Mouse (Mus musculus): ENCODE data around the gene Swap70. TPM values are rescaled to one million over a fixed set of nuclear protein-coding genes. Genes with fewer than 3 reads are reported as not detected.

Gene Swap70
- total RNA-seq, 2 experiments from 2014 or later = 36.6 to 67.0 TPM

DNA sequence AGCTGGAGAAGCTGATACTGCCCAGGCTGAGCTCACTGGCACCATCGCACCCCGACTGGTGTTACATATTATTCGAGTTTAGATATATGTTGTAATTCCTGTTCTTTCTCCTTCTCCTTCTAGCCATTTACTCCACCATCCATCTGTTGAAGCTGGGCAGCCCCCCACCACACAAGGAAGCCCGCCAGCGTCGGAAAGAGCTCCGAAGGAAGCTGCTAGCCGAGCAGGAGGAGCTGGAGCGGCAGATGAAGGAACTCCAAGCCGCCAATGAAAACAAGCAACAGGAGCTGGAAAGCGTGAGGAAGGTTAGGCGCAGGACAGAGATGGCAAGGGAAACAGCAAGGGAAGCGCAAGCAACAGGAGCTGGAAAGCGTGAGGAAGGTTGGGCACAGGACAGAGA lies 48.3 kb downstream of the Swap70 start:
- ATAC-seq (replicated peaks; ENCODE audit: poor library complexity) = no peak

DNA sequence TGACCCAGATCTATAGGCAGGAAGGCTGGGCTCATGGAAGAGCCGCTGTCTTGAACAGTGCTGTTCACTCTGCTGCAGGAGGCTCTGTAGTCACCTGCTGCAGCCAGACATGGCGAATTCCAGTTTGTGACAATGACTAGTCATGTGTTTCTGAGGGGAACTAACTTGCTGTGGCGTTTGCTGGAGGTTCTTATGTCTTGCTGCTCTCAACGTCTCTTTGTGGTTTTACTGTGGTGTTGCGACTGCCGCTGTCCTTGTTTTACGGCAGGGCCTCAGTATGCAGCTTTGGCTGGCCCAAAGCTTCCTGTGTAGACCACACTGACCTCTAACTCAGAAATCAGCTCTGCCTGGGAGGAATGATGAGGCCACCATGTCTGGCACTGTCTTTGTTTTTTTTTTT lies 48.9 kb downstream of the Swap70 start:
- ATAC-seq (replicated peaks; ENCODE audit: poor library complexity) = peak; percentile 79

GRCm38 (mm10) chr7:110271814-110272213 lies 50.3 kb downstream of the Swap70 start:
- no peak for ATAC-seq (replicated peaks; ENCODE audit: poor library complexity)

DNA sequence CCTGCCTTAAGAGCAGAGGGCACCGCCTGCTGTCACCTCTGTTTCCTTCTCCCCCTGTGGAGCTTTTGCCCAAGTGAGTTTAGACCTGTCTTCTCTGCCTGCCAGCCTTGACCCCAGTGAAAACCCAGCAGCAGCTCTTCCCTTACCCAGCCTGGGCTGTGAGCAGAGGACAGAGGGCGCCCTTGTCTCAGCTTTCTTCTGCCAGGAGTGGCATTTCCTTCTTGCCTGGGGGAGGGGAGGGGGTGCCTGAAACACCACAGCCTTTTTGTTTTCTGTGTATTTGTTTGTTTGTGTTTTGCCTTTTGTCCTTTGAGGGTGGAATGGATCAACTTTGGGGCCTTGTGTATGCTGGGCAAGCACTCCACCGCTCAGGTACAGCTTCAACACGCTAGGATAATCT lies 50.9 kb downstream of the Swap70 start:
- ATAC-seq (replicated peaks; ENCODE audit: poor library complexity) = no peak

GRCm38 (mm10) chr7:110277734-110278245 lies 56.3 kb downstream of the Swap70 start:
- no peak for ATAC-seq (replicated peaks; ENCODE audit: poor library complexity)

GRCm38 (mm10) chr7:110279183-110279582 lies 57.7 kb downstream of the Swap70 start:
- no peak for ATAC-seq (replicated peaks; ENCODE audit: poor library complexity)

- ATAC-seq (replicated peaks; ENCODE audit: poor library complexity) = no peak
Observed at GRCm38 (mm10) chr7:110281435-110282256, 60.1 kb downstream of the Swap70 start.

DNA sequence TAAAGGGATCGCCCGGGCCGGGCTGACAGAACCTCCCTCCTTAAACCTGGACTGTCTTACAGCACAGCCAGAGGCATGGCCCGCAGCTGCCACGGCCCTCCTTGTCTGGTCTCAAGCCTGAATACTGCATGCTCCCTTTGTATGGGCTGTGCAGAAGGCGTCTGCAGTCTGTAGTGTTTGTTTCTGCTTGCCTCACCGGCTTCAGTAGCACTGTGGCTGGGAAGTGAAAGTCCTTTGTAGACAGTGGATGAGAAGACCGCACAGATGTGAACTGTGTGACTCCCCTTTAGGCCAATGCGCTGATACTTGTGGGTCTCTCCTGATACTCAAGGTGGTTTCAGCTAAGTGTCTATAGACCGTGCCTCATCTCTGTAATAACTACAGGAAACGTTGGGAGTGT lies 61.3 kb downstream of the Swap70 start:
- ATAC-seq (replicated peaks; ENCODE audit: poor library complexity) = peak; percentile 17; the same call in 1 of the 2 replicates

DNA sequence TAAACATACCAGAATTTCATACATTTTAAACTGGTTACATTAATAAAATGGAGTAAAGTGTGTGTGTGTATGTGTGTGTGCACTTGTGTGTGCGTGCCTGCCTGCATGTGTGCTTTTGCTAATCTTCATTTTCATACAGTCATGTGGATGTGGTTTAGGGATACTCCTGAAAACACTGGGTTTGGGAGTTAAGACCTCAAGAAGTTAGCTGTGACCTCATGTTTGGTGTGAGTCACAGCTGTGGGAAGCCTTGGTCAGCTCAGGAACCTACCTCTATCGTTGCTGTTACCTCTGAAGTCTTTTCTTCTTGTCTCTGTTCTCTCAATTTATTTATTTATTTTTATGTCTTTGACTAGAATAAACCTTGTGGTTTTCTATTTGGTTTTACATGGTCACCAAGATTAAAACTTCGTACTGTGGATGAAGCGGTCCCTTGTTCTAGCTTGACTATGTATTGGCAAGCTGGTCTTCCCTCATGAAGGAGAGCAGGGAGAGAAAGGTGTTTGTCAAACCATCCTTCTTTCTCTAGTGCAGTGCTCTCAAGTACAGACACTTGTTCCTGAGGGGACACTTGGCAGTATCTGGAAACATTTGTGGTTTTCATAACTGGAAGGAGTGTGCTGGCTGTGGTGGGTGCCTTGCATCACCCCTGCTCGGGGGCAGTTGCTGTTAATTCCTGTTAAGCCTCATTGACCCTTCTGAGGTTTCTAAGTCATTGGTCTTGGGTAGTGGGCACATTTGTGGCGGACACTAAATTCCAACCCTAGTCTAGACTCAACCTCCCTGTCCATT lies 62.2 kb downstream of the Swap70 start:
- peak; percentile 66 for ATAC-seq (replicated peaks; ENCODE audit: poor library complexity)

GRCm38 (mm10) chr7:110285076-110285848 lies 63.8 kb downstream of the Swap70 start:
- no peak for ATAC-seq (replicated peaks; ENCODE audit: poor library complexity)

DNA sequence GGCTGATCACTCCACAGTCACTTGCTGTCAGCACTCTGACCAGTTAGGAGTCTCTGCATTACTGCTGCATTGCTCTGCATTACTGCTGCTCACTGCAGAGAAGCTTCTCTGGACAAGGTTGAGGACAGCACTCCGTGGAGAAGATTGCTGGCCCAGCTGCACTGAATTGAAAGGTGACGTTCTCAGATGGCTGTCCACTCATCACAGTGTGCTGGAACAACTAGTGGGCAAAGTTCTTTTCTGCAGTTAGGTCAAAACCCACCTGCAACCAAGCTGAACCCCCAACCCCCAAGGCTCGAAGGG lies 64.3 kb downstream of the Swap70 start:
- no peak for ATAC-seq (replicated peaks; ENCODE audit: poor library complexity)

- no peak for ATAC-seq (replicated peaks; ENCODE audit: poor library complexity)
Observed at GRCm38 (mm10) chr7:110286198-110286732, 64.8 kb downstream of the Swap70 start.

DNA sequence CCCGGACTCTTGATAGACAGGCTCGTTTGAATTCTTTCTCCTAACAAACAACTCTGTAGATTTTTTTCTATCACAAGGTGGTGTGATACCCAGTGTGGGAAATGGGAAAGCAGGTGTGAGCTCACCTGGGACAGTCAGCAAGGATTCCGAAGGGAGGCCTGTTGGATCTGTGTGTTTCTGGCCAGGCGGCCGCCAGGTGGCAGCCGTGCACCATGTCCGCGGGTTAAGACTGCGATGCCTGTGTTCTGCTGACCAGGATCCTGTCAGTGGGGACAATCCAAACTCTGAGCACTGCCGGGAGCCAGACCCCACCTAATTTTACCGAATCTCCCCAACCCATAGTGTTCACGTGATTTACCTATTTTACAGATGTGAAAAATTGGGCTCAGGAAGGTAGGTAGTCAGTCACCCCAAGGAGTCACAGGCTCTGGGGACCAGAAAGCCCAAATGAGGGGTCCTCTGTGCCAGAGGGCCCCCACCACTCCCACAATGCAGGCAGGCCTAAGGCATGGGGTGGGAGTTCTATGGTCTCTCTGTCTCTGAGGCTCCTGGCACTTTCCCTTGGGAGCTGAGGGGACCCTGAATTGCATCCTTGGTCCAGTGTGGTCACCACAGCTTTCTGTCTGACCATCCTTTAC lies 65.4 kb downstream of the Swap70 start:
- ATAC-seq (replicated peaks; ENCODE audit: poor library complexity) = peak; percentile 79

DNA sequence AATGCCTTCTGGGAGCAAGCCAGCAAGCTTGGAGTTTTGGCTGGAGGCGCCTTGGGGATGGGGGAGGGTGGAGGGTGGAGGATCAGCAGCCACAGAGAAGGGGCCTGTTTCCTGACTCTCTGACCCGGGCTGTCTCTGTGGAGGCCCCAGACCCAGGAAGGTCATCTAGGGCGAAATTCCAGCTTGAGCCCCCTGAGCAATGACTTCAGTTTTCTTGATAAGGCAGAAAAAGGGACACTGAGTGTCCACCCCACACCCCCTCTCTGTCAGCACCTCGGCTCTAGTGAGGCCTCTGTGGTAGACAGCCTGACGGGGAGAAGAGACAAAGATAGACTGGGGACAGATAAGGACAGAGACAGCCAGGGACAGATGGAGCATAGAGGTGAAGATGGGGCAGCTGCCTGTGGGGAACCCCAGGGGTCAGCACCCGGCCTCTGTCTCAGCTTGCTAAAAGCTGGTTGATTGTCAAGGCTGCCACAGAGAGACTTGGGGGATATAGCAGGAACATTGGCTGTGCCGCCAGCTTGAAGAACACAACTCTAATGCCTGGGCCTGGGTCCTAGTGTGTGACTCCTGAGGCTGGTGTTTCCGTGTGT lies 66.1 kb downstream of the Swap70 start:
- no peak for ATAC-seq (replicated peaks; ENCODE audit: poor library complexity)

DNA sequence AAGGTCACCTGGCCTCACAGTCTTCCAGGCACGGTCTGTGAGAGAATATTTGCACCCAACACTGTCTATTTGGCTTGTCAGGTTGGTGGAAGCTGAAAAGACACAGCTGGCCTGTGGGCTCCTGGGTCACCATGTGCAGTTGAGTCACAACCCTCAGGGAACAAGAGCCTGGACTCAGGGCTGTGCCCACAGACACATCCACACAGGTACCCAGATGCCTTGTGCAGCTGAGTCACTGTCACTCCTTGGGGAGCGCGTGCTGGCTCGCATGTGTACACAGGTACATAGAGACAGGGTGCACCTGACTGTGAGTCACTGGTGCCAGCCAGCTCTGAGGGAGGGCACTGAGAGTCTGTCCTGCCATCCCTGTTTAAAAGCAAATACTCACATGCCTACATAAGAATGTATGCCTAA lies 66.7 kb downstream of the Swap70 start:
- ATAC-seq (replicated peaks; ENCODE audit: poor library complexity) = no peak

DNA sequence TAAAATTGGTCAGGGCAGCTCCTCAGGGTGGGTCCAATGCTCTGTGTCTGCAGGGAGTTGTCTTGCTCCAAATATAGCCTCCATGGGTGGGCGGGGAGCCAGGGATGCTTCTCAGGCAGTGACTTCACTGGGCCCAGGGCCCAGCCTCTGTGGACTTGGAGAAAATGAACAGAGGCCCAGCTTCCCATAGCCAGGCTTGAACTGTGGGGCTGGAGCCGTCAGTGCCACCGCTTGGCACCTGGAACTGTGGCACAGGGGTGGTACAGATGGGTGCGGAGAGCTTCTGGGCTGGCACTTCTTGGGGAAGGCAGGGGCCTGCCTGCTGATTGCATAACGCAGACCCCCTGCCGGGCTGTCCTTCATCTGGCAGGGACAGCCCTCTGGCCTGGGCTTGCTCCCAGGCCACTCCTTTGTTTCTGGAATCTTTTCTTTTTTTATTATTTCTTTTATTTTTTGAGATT lies 67.2 kb downstream of the Swap70 start:
- ATAC-seq (replicated peaks; ENCODE audit: poor library complexity) = no peak

GRCm38 (mm10) chr7:110289647-110290046 lies 68.1 kb downstream of the Swap70 start:
- no peak for ATAC-seq (replicated peaks; ENCODE audit: poor library complexity)

- ATAC-seq (replicated peaks; ENCODE audit: poor library complexity) = no peak
Observed at GRCm38 (mm10) chr7:110296889-110297603, 75.5 kb downstream of the Swap70 start.

DNA sequence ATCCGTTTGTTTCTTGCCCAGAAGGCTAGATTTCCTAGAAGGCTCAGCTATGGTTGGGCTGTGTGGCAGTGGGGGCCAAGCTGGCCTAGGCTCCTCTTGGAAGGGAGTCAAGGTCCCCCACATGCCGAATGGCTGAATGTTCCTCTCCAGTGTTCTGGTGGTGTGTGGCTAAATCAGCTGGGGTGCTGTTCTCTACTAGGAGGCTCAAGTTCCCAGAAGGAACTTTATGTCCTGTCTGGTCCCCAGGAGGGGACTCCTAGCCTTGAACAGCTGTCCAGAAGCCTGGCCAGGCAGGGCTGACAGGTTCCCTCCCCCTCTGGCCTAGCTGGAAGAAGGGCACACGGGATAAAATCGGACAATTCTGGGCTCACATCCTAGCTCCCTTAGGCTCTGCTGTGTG lies 76.1 kb downstream of the Swap70 start:
- ATAC-seq (replicated peaks; ENCODE audit: poor library complexity) = no peak
